Mouse (Mus musculus): ENCODE measurements around the gene Il1rl1. TPM values are rescaled to one million over a fixed set of nuclear protein-coding genes. Genes with fewer than 3 reads are reported as not detected.

Il1rl1 gene
- polyA plus RNA-seq, 1 experiment from 2014 or later: not detected

- no peak overlapping the region for H3K4me3 ChIP-seq
- no peaks in the 10 kb centered on the region for H3K27me3 ChIP-seq (ENCODE audit: low read depth, poor library complexity, severe bottlenecking)
- H3K27ac ChIP-seq (replicated peaks): no peak overlapping the region
- H3K9me3 ChIP-seq (replicated peaks): no peaks in the 10 kb centered on the region
- 91% methylated on average over 11 of the region's 11 CpGs for WGBS
- H3K36me3 ChIP-seq: no peaks in the 10 kb centered on the region
- H3K4me1 ChIP-seq: no peaks in the 10 kb centered on the region
- no peak for DNase-seq (ENCODE audit: low spot score)
Observed at GRCm38 (mm10) chr1:40501546-40502398, 72.4 kb downstream of the Il1rl1 start.

- no peaks in the 10 kb centered on the region for H3K9me3 ChIP-seq (replicated peaks)
- 85% methylated on average over 5 of the region's 5 CpGs for WGBS
- no peak overlapping the region for H3K27ac ChIP-seq (replicated peaks)
Observed at GRCm38 (mm10) chr1:40504548-40504947, 75.2 kb downstream of the Il1rl1 start.

More at GRCm38 (mm10) chr1:40504548-40504947, 75.2 kb downstream of the Il1rl1 start:
- no peak for DNase-seq (ENCODE audit: low spot score)
- Histone ChIP-seq H3K4me3 (no peak overlapping the region), H3K36me3 (no peaks in the 10 kb centered on the region), H3K4me1 (no peaks in the 10 kb centered on the region), H3K27me3 (ENCODE audit: low read depth, poor library complexity, severe bottlenecking) (no peaks in the 10 kb centered on the region)

Other genes with a start within 250 kb of the Il1rl1 start
- gene Il1r1, start 204.5 kb upstream of the Il1rl1 start, polyA plus RNA-seq (2016; fragmentation: Nextera tagmentation; extraction: Ambion mirVana): 0.53 and 0.75 TPM in 2 replicates
- gene Il1rl2, start 105.0 kb upstream of the Il1rl1 start, polyA plus RNA-seq (2016; fragmentation: Nextera tagmentation; extraction: Ambion mirVana): 0.64 and 1.2 TPM in 2 replicates
- not detected in 2 replicates for gene Il18r1, start 36.0 kb downstream of the Il1rl1 start, polyA plus RNA-seq (2016; fragmentation: Nextera tagmentation; extraction: Ambion mirVana)
- 0.10 TPM in 1 of 2 replicates, not detected in the other for gene Il18rap, start 85.8 kb downstream of the Il1rl1 start, polyA plus RNA-seq (2016; fragmentation: Nextera tagmentation; extraction: Ambion mirVana)
- not detected in 2 replicates for gene Slc9a4, start 150.5 kb downstream of the Il1rl1 start, polyA plus RNA-seq (2016; fragmentation: Nextera tagmentation; extraction: Ambion mirVana)